Mouse (Mus musculus) heart, postnatal 10 days (tissue): ENCODE measurements around the gene Psenen. TPM values are rescaled to one million over a fixed set of nuclear protein-coding genes. Genes with fewer than 3 reads are reported as not detected.

Experiments
- DNase-seq, 2 experiments: peaks; one replicate each; pipeline ENCODE4 v3.0.0; 2021
- intact Hi-C: fragments of 180-260 bp; cut with DNase I; formaldehyde crosslinking; loops from one replicate; pipeline ENCODE4 v1.15.1; 2025
- total RNA-seq, 2 experiments: library from RNA; stranded (reverse); gene quantifications; 2 replicates each; pipeline ENCODE4 v1.2.3; 2021

Gene Psenen
- total RNA-seq, 2 experiments from 2014 or later: 78.2 to 80.1 TPM

- DNase-seq: no peak
- intact Hi-C loops: no loop called here
These were observed 4.6 kb downstream of the Psenen start for GRCm38 (mm10) chr7:30558656-30559442.

- intact Hi-C loops: no loop called here
These were observed 5.4 kb downstream of the Psenen start for GRCm38 (mm10) chr7:30557901-30558514.

GRCm38 (mm10) chr7:30556894-30557536, 6.4 kb downstream of the Psenen start:
- DNase-seq: no peak
- intact Hi-C loops: no loop called here

More at GRCm38 (mm10) chr7:30557901-30558514, 5.4 kb downstream of the Psenen start:
- peak in 1 of 2 experiments; percentile 41 for DNase-seq

GRCm38 (mm10) chr7:30553810-30554584, 9.4 kb downstream of the Psenen start:
- no peak for DNase-seq
- intact Hi-C loops: loop anchor here (5.0 kb wide), 1 partner anchor 182 kb away; no protein-coding TSS in a partner anchor

- peak; percentile 88 for DNase-seq
- intact Hi-C loops: loop anchor here (5.0 kb wide), 1 partner anchor 181 kb away; no protein-coding TSS in a partner anchor
These were observed 10.3 kb downstream of the Psenen start for GRCm38 (mm10) chr7:30553021-30553589.

- peak; percentile 99 for DNase-seq
- intact Hi-C loops: loop anchor here (5.0 kb wide), 1 partner anchor 180 kb away; no protein-coding TSS in a partner anchor
These were observed 11.1 kb downstream of the Psenen start, which contains the start of the genes Hspb6 and Proser3 for GRCm38 (mm10) chr7:30552102-30553020. Hspb6 (plus strand) TSS chr7:30552178. Proser3 (minus strand) TSS chr7:30552299.

GRCm38 (mm10) chr7:30551445-30552101, 11.9 kb downstream of the Psenen start:
- no peak for DNase-seq
- intact Hi-C loops: loop anchor here (2.0 to 5.0 kb wide), 2 partner anchors 61 to 179 kb away; no protein-coding TSS in a partner anchor

- intact Hi-C loops: loop anchor here (2.0 to 5.0 kb wide), 2 partner anchors 60 to 178 kb away; no protein-coding TSS in a partner anchor
- no peak for DNase-seq
These were observed 12.8 kb downstream of the Psenen start for GRCm38 (mm10) chr7:30550603-30551002.

GRCm38 (mm10) chr7:30549880-30550279, 13.5 kb downstream of the Psenen start:
- intact Hi-C loops: loop anchor here (2.0 to 5.0 kb wide), 2 partner anchors 59 to 178 kb away; no protein-coding TSS in a partner anchor
- DNase-seq: no peak

- DNase-seq: no peak
- intact Hi-C loops: no loop called here
These were observed 19.1 kb downstream of the Psenen start for GRCm38 (mm10) chr7:30544327-30544726.

- DNase-seq: no peak
- intact Hi-C loops: no loop called here
These were observed 22.9 kb downstream of the Psenen start for GRCm38 (mm10) chr7:30540572-30540971.

GRCm38 (mm10) chr7:30534633-30535577, 28.5 kb downstream of the Psenen start, which contains the start of gene Arhgap33:
Arhgap33 (minus strand) TSS chr7:30535060.
- DNase-seq: peak; percentile 94 to 96
- intact Hi-C loops: no loop called here

- intact Hi-C loops: no loop called here
- DNase-seq: no peak
These were observed 29.3 kb downstream of the Psenen start for GRCm38 (mm10) chr7:30533941-30534632.

GRCm38 (mm10) chr7:30532931-30533330, 30.5 kb downstream of the Psenen start:
- intact Hi-C loops: no loop called here
- DNase-seq: peak; percentile 63 to 67

- no peak for DNase-seq
- intact Hi-C loops: no loop called here
These were observed 32.1 kb downstream of the Psenen start for GRCm38 (mm10) chr7:30531291-30531815.

GRCm38 (mm10) chr7:30526981-30527380, 36.4 kb downstream of the Psenen start:
- intact Hi-C loops: no loop called here
- no peak for DNase-seq
